Mouse (Mus musculus) MEL (cell line): ENCODE data around the gene Ssb. TPM values are rescaled to one million over a fixed set of nuclear protein-coding genes. Genes with fewer than 3 reads are reported as not detected.
A peak's percentile ranks its signal among the peaks of the same experiment; 100 is the strongest.

Source experiments
- DNase-seq: peaks from one replicate; pipeline ENCODE4 v3.0.0; 2011; ENCODE audit warnings: low read depth, low spot score
- H3K27ac ChIP-seq: 2 replicates; pipeline ENCODE4 v1.5.1; 2012; ENCODE audit warnings: low read depth, mild to moderate bottlenecking, control low read depth, low read length, moderate library complexity; ENCODE audit not compliant: control insufficient read depth
- H3K27me3 ChIP-seq, 2 experiments: fragments of 150-350 bp in 1 of 2; sonication (generic) in 1 of 2; 2 replicates each; pipeline ENCODE4 v1.6.1; 2012; ENCODE audit warnings: low read length in 2 of 2, mild to moderate bottlenecking in 2 of 2, improper control_type of control experiment in 1 of 2, moderate library complexity in 1 of 2; ENCODE audit not compliant: insufficient read depth in 2 of 2, control insufficient read depth in 1 of 2
- H3K36me3 ChIP-seq, 2 experiments: 2 replicates each; pipeline ENCODE4 v1.6.1; 2012 to 2014; ENCODE audit warnings: low read length in 2 of 2, improper control_type of control experiment in 1 of 2, inconsistent platforms in 1 of 2, mild to moderate bottlenecking in 1 of 2; ENCODE audit not compliant: insufficient read depth in 2 of 2, control insufficient read depth in 1 of 2
- H3K4me1 ChIP-seq, 2 experiments: fragments of 150-350 bp in 1 of 2; sonication (generic) in 1 of 2; 2 replicates each; pipeline ENCODE4 v1.6.1; 2012; ENCODE audit warnings: low read length in 2 of 2, improper control_type of control experiment in 1 of 2, mild to moderate bottlenecking in 1 of 2; ENCODE audit not compliant: insufficient read depth in 2 of 2, control insufficient read depth in 1 of 2
- H3K4me3 ChIP-seq, 2 experiments: fragments of 150-350 bp in 1 of 2; sonication (generic) in 1 of 2; 2 replicates each; pipeline ENCODE4 v1.5.1; 2012; ENCODE audit warnings: low read depth in 2 of 2, low read length in 2 of 2, mild to moderate bottlenecking in 2 of 2, moderate library complexity in 2 of 2, control low read depth in 1 of 2, improper control_type of control experiment in 1 of 2; ENCODE audit not compliant: control insufficient read depth in 1 of 2, insufficient read depth in 1 of 2
- H3K79me2 ChIP-seq: 2 replicates; pipeline ENCODE4 v1.6.1; 2012; ENCODE audit warnings: mild to moderate bottlenecking, low read length, moderate library complexity; ENCODE audit not compliant: control insufficient read depth, poor library complexity, insufficient read depth
- H3K9ac ChIP-seq: 2 replicates; pipeline ENCODE4 v1.6.1; 2012; ENCODE audit warnings: low read depth, mild to moderate bottlenecking, control low read depth, low read length, moderate library complexity; ENCODE audit not compliant: control insufficient read depth, poor library complexity, severe bottlenecking
- H3K9me3 ChIP-seq: fragments of 150-350 bp; sonication (generic); replicated peaks from 2 replicates; pipeline ENCODE4 v1.6.1; 2012; ENCODE audit warnings: mild to moderate bottlenecking, low read length, improper control_type of control experiment, moderate library complexity; ENCODE audit not compliant: insufficient read depth
- CHD1 ChIP-seq: IDR thresholded peaks from 2 replicates; pipeline ENCODE4 v1.6.1; 2012; ENCODE audit warnings: low read depth, mild to moderate bottlenecking, inconsistent platforms, low read length, improper control_type of control experiment
- EP300 ChIP-seq, 2 experiments: IDR thresholded peaks; 2 replicates each; pipeline ENCODE4 v1.6.1; 2011; ENCODE audit warnings: improper control_type of control experiment in 2 of 2, low read length in 2 of 2, low read depth in 1 of 2, mild to moderate bottlenecking in 1 of 2
- KAT2A ChIP-seq: conservative IDR thresholded peaks from 2 replicates; pipeline ENCODE4 v1.6.1; 2012; ENCODE audit warnings: low read depth, low read length, improper control_type of control experiment, inconsistent platforms
- MYC ChIP-seq: IDR thresholded peaks from 2 replicates; pipeline ENCODE4 v1.6.1; 2011; ENCODE audit warnings: low read depth, mild to moderate bottlenecking, low read length, improper control_type of control experiment, moderate library complexity
- NRF1 ChIP-seq: IDR thresholded peaks from 2 replicates; pipeline ENCODE4 v1.6.1; 2014; ENCODE audit warnings: low read depth, mild to moderate bottlenecking, inconsistent platforms, low read length, improper control_type of control experiment, moderate library complexity; ENCODE audit not compliant: poor library complexity, insufficient read depth, severe bottlenecking
- POLR2AphosphoS2 ChIP-seq: IDR thresholded peaks from 2 replicates; pipeline ENCODE4 v1.6.1; 2011; ENCODE audit warnings: low read length, improper control_type of control experiment
- SMC3 ChIP-seq: IDR thresholded peaks from 2 replicates; pipeline ENCODE4 v1.6.1; 2011; ENCODE audit warnings: low read depth, low read length, improper control_type of control experiment
- UBTF ChIP-seq: IDR thresholded peaks from 2 replicates; pipeline ENCODE4 v1.6.1; 2012; ENCODE audit warnings: low read depth, mild to moderate bottlenecking, inconsistent platforms, low read length, improper control_type of control experiment, moderate library complexity, borderline replicate concordance; ENCODE audit not compliant: insufficient read depth
- USF1 ChIP-seq: IDR thresholded peaks from 2 replicates; pipeline ENCODE4 v1.6.1; 2014; ENCODE audit warnings: low read depth, mild to moderate bottlenecking, inconsistent platforms, low read length, improper control_type of control experiment, moderate library complexity
- USF2 ChIP-seq, 2 experiments: IDR thresholded peaks; 2 replicates each; pipeline ENCODE4 v1.6.1; 2011 to 2012; ENCODE audit warnings: improper control_type of control experiment in 2 of 2, low read length in 2 of 2, borderline replicate concordance in 1 of 2, inconsistent platforms in 1 of 2, low read depth in 1 of 2, mild to moderate bottlenecking in 1 of 2; ENCODE audit not compliant: insufficient read depth in 1 of 2
- ZC3H11A ChIP-seq: IDR thresholded peaks from 2 replicates; pipeline ENCODE4 v1.6.1; 2012; ENCODE audit warnings: low read depth, mild to moderate bottlenecking, inconsistent platforms, low read length, improper control_type of control experiment
- ZNF384 ChIP-seq: IDR thresholded peaks from 2 replicates; pipeline ENCODE4 v1.6.1; 2012; ENCODE audit warnings: low read depth, mild to moderate bottlenecking, inconsistent platforms, low read length, improper control_type of control experiment
- polyA plus RNA-seq, 2 experiments: library from polyadenylated mRNA; stranded (reverse) in 1 of 2; unstranded in 1 of 2; fragments of >175 nt in 1 of 2; fragments of >200 nt in 1 of 2; gene quantifications; 2 replicates each; pipeline versions ENCODE4 v1.2.1 to v1.2.4; 2012; ENCODE audit warnings: low replicate concordance in 2 of 2, low read depth in 1 of 2; ENCODE audit not compliant: insufficient read length in 2 of 2, insufficient read depth in 1 of 2, missing spikeins in 1 of 2
- total RNA-seq: library from RNA; depleted of rRNA; stranded (reverse); fragments of 300-350 nt; gene quantifications from 2 replicates; pipeline ENCODE4 v1.2.3, GENCODE M21; 2012

Gene Ssb
- total and polyA plus RNA-seq, 3 experiments, result 219 to 1,377 (median 357) TPM

- TF ChIP-seq EP300 (IDR thresholded peaks at IDR 0.05; ENCODE audit: low read depth in 1 of 2, low read length in 2 of 2) (peak; percentile 52 to 61; a peak in 3 of 4 replicates), CHD1 (no peak)
Measured at GRCm38 (mm10) chr2:69829680-69830079, 31.7 kb upstream of the Ssb start (continued).

- no peak overlapping the region for H3K27ac ChIP-seq
- TF ChIP-seq UBTF, result no peak
- TF ChIP-seq USF2 (IDR thresholded peaks at IDR 0.05; ENCODE audit: borderline replicate concordance in 1 of 2, insufficient read depth in 1 of 2, low read depth in 1 of 2, low read length in 2 of 2), result no peak
- no peak for TF ChIP-seq ZC3H11A
- TF ChIP-seq KAT2A, result no peak
- TF ChIP-seq NRF1, result no peak
- H3K9me3 ChIP-seq, result no peaks in the 10 kb centered on the region
- no peaks in the 10 kb centered on the region for H3K4me1 ChIP-seq
- H3K36me3 ChIP-seq, result no peaks in the 10 kb centered on the region; a peak in 2 of 4 replicates
- H3K27me3 ChIP-seq, result no peaks in the 10 kb centered on the region
- no peak overlapping the region for H3K4me3 ChIP-seq
- H3K9ac ChIP-seq, result no peak overlapping the region
- DNase-seq, result no peak
- H3K79me2 ChIP-seq, result peaks cover under 1% of the 10 kb centered on the region
Measured at GRCm38 (mm10) chr2:69830116-69830515, 31.2 kb upstream of the Ssb start.

GRCm38 (mm10) chr2:69837244-69837967 is 24.0 kb upstream of the Ssb start:
- Histone ChIP-seq H3K4me1 (no peaks in the 10 kb centered on the region), H3K4me3 (no peak overlapping the region), H3K9ac (no peak overlapping the region), H3K36me3 (no peaks in the 10 kb centered on the region; a peak in 1 of 4 replicates), H3K27me3 (no peaks in the 10 kb centered on the region), H3K9me3 (no peaks in the 10 kb centered on the region), H3K79me2 (no peaks in the 10 kb centered on the region), H3K27ac (no peak overlapping the region)
- no peak for DNase-seq
- TF ChIP-seq SMC3, result no peak
- TF ChIP-seq MYC, result no peak
- no peak for TF ChIP-seq USF1
- TF ChIP-seq ZNF384, result peak; percentile 85
- no peak for TF ChIP-seq UBTF
- TF ChIP-seq POLR2AphosphoS2, result no peak
